Mouse (Mus musculus) fibroblast of lung, adult 2 months (primary cell): ENCODE data around the gene Fbxl16.

Source experiments
- DNase-seq: peaks from one replicate; pipeline ENCODE4 v3.0.0-alpha.2; 2011; ENCODE audit warnings: low read depth

Gene Fbxl16

GRCm38 (mm10) chr17:25842509-25842908 is 33.6 kb downstream of the Fbxl16 start:
- DNase-seq: no peak

GRCm38 (mm10) chr17:25843122-25843521 is 34.2 kb downstream of the Fbxl16 start:
- DNase-seq: no peak

- DNase-seq: no peak
Observed at GRCm38 (mm10) chr17:25843636-25844395, 34.9 kb downstream of the Fbxl16 start.

- DNase-seq: peak; percentile 78
Observed at GRCm38 (mm10) chr17:25844396-25844901, 35.6 kb downstream of the Fbxl16 start, which contains the start of gene Rhot2. Gene Rhot2, minus strand, starts transcription at chr17:25844851.

- no peak for DNase-seq
Observed at GRCm38 (mm10) chr17:25860229-25860628, 51.3 kb downstream of the Fbxl16 start.

GRCm38 (mm10) chr17:25860832-25861703 is 52.2 kb downstream of the Fbxl16 start, which contains the start of gene Wdr90:
Gene Wdr90, minus strand, starts transcription at chr17:25861501.
- DNase-seq: peak; percentile 86

- DNase-seq: no peak
Observed at GRCm38 (mm10) chr17:25861704-25862612, 53.1 kb downstream of the Fbxl16 start.

GRCm38 (mm10) chr17:25863681-25864080 is 54.8 kb downstream of the Fbxl16 start:
- DNase-seq: no peak

GRCm38 (mm10) chr17:25864311-25864710 is 55.4 kb downstream of the Fbxl16 start:
- DNase-seq: no peak

GRCm38 (mm10) chr17:25865288-25865687 is 56.4 kb downstream of the Fbxl16 start:
- DNase-seq: no peak

- no peak for DNase-seq
Observed at GRCm38 (mm10) chr17:25866172-25866571, 57.3 kb downstream of the Fbxl16 start.

GRCm38 (mm10) chr17:25867509-25867835 is 58.6 kb downstream of the Fbxl16 start:
- no peak for DNase-seq

- DNase-seq: no peak
Observed at GRCm38 (mm10) chr17:25867836-25868600, 59.1 kb downstream of the Fbxl16 start.

GRCm38 (mm10) chr17:25868601-25869191 is 59.8 kb downstream of the Fbxl16 start, which contains the start of gene Mcrip2:
Gene Mcrip2, minus strand, starts transcription at chr17:25868764.
- no peak for DNase-seq

- no peak for DNase-seq
Observed at GRCm38 (mm10) chr17:25869498-25869897, 60.6 kb downstream of the Fbxl16 start.

GRCm38 (mm10) chr17:25869954-25870353 is 61.1 kb downstream of the Fbxl16 start:
- no peak for DNase-seq
